Mouse (Mus musculus): ENCODE results near the gene Slc13a4. TPM values are rescaled to one million over a fixed set of nuclear protein-coding genes. Genes with fewer than 3 reads are reported as not detected.
A peak's percentile ranks its signal among the peaks of the same experiment; 100 is the strongest.

Slc13a4 gene
- polyA plus RNA-seq, 1 experiment from 2014 or later: 2.4 TPM

DNA sequence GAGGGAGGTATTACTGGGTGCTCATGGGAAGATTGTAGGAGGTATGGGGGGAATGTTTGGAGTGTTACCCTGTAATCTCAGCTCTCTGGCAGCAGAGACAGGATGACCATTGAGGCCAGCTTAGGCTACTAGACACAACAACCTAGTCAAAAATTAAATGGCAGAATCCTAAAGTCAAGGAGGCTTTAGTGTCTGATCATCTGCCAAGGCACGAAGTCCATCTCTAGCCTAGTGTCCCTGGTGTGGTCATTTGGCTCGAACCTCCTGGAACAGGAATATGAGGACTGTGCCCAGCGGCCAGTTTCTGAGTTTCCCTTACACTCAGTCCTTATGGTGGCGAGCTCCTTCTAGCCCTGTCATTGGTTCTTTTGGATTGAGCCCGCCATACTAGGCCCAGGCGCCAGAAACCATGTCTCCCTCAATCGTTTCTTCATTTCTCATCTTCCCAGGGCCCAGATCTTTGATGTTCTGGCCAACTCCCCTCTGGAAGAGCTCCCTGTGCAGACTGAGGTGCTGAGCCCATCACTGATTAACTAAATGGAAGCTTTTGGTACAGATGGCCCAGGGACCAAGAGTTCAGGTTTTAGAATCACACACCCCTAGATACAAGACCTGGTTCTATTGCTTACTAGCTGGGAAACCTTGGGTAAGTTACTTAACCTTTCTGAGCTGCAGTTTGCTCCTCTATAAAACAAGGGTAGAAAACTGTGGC, 10.3 kb downstream of the Slc13a4 start:
- Histone ChIP-seq H3K4me3 (ENCODE audit: low read depth, low read length) (no peak overlapping the region), H3K4me2 (no peak overlapping the region), H3K9ac (ENCODE audit: low read depth, low read length) (no peak overlapping the region), H3K9me3 (replicated peaks; ENCODE audit: control insufficient read depth, low read length) (no peaks in the 10 kb centered on the region), H3K27me3 (ENCODE audit: control insufficient read depth, insufficient read depth, low read length) (no peaks in the 10 kb centered on the region), H3K36me3 (ENCODE audit: control insufficient read depth, insufficient read depth, low read length) (no peaks in the 10 kb centered on the region), H3K4me1 (ENCODE audit: control insufficient read depth, insufficient read depth, low read length) (peaks cover 22% of the 10 kb centered on the region; the same call in 1 of the 2 replicates), H3K27ac (ENCODE audit: low read depth, low read length) (peak overlapping the region; percentile 70)
- no peak for ATAC-seq (replicated peaks; ENCODE audit: insufficient number of reproducible peaks, low FRiP score, low TSS enrichment)
- WGBS (ENCODE audit: insufficient replicate concordance): 90% methylated on average over 7 of the region's 7 CpGs

GRCm38 (mm10) chr6:35297001-35297400, 10.9 kb downstream of the Slc13a4 start:
- Histone ChIP-seq H3K4me1 (ENCODE audit: control insufficient read depth, insufficient read depth, low read length) (peaks cover 22% of the 10 kb centered on the region; the same call in 1 of the 2 replicates), H3K4me2 (no peak overlapping the region), H3K27me3 (ENCODE audit: control insufficient read depth, insufficient read depth, low read length) (no peaks in the 10 kb centered on the region), H3K27ac (ENCODE audit: low read depth, low read length) (no peak overlapping the region), H3K9me3 (replicated peaks; ENCODE audit: control insufficient read depth, low read length) (no peaks in the 10 kb centered on the region), H3K4me3 (ENCODE audit: low read depth, low read length) (no peak overlapping the region), H3K36me3 (ENCODE audit: control insufficient read depth, insufficient read depth, low read length) (no peaks in the 10 kb centered on the region), H3K9ac (ENCODE audit: low read depth, low read length) (no peak overlapping the region)
- no peak for ATAC-seq (replicated peaks; ENCODE audit: insufficient number of reproducible peaks, low FRiP score, low TSS enrichment)
- WGBS (ENCODE audit: insufficient replicate concordance): 73% methylated on average over 2 of the region's 2 CpGs

DNA sequence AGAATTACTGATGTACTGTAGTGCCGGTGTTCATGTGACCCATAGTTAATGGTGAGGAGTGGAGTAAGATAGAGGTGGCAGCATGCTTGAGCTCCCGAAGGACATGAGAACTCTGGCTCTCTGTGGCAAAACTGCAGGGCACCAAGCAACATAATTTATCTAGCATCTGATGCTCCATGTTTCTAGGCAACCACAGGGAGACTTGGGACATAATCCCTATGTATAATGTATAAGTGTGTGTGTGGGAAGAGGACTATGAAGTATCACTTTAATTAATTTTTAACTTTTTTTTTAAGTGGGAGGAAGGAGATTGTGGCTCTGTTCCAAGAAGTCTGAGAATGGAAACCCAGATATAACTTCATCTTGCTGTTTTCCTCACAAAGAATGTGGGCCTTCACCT, 13.0 kb downstream of the Slc13a4 start:
- H3K4me3 ChIP-seq (ENCODE audit: low read depth, low read length): no peak overlapping the region
- H3K9me3 ChIP-seq (replicated peaks; ENCODE audit: control insufficient read depth, low read length): no peaks in the 10 kb centered on the region
- no peak overlapping the region for H3K4me2 ChIP-seq
- H3K4me1 ChIP-seq (ENCODE audit: control insufficient read depth, insufficient read depth, low read length): peaks cover 22% of the 10 kb centered on the region; the same call in 1 of the 2 replicates
- WGBS (ENCODE audit: insufficient replicate concordance): 86% methylated on average over 2 of the region's 2 CpGs
- H3K27ac ChIP-seq (ENCODE audit: low read depth, low read length): no peak overlapping the region
- no peaks in the 10 kb centered on the region for H3K36me3 ChIP-seq (ENCODE audit: control insufficient read depth, insufficient read depth, low read length)
- no peaks in the 10 kb centered on the region for H3K27me3 ChIP-seq (ENCODE audit: control insufficient read depth, insufficient read depth, low read length)
- no peak for ATAC-seq (replicated peaks; ENCODE audit: insufficient number of reproducible peaks, low FRiP score, low TSS enrichment)
- no peak overlapping the region for H3K9ac ChIP-seq (ENCODE audit: low read depth, low read length)

DNA sequence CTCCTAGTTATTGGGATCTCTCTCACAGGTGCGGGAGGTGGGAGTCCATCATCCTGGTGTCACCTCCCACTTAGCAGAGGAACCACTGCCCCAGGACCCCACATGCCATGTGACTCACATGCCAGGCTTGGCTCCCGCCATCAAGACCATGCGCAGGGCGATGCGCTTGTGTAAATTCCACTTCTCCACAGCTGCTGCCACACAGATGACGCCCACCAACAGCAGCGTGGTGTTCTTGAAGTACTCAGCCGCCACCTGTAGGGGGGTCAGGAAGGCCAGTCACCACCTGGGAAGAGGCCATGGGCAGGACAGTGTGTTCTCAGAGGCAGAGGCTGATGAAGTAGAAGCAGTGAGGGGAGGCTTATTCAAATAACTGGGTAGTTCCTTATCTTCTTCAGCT, 18.3 kb downstream of the Slc13a4 start:
- Histone ChIP-seq H3K9me3 (replicated peaks; ENCODE audit: control insufficient read depth, low read length) (no peaks in the 10 kb centered on the region), H3K4me2 (no peak overlapping the region), H3K9ac (ENCODE audit: low read depth, low read length) (no peak overlapping the region), H3K4me3 (ENCODE audit: low read depth, low read length) (no peak overlapping the region), H3K4me1 (ENCODE audit: control insufficient read depth, insufficient read depth, low read length) (peaks cover 13% of the 10 kb centered on the region), H3K27me3 (ENCODE audit: control insufficient read depth, insufficient read depth, low read length) (no peaks in the 10 kb centered on the region), H3K27ac (ENCODE audit: low read depth, low read length) (no peak overlapping the region), H3K36me3 (ENCODE audit: control insufficient read depth, insufficient read depth, low read length) (no peaks in the 10 kb centered on the region)
- WGBS (ENCODE audit: insufficient replicate concordance): 85% methylated on average over 8 of the region's 8 CpGs
- no peak for ATAC-seq (replicated peaks; ENCODE audit: insufficient number of reproducible peaks, low FRiP score, low TSS enrichment)

GRCm38 (mm10) chr6:35288920-35289319, 19.0 kb downstream of the Slc13a4 start:
- no peaks in the 10 kb centered on the region for H3K36me3 ChIP-seq (ENCODE audit: control insufficient read depth, insufficient read depth, low read length)
- H3K9me3 ChIP-seq (replicated peaks; ENCODE audit: control insufficient read depth, low read length): no peaks in the 10 kb centered on the region
- H3K27ac ChIP-seq (ENCODE audit: low read depth, low read length): no peak overlapping the region; the same call in 1 of the 2 replicates
- H3K4me2 ChIP-seq: no peak overlapping the region
- H3K4me3 ChIP-seq (ENCODE audit: low read depth, low read length): no peak overlapping the region
- no peak for ATAC-seq (replicated peaks; ENCODE audit: insufficient number of reproducible peaks, low FRiP score, low TSS enrichment)
- WGBS (ENCODE audit: insufficient replicate concordance): 56% methylated on average over 7 of the region's 7 CpGs
- no peak overlapping the region for H3K9ac ChIP-seq (ENCODE audit: low read depth, low read length)
- H3K4me1 ChIP-seq (ENCODE audit: control insufficient read depth, insufficient read depth, low read length): peaks cover 13% of the 10 kb centered on the region
- no peaks in the 10 kb centered on the region for H3K27me3 ChIP-seq (ENCODE audit: control insufficient read depth, insufficient read depth, low read length)

DNA sequence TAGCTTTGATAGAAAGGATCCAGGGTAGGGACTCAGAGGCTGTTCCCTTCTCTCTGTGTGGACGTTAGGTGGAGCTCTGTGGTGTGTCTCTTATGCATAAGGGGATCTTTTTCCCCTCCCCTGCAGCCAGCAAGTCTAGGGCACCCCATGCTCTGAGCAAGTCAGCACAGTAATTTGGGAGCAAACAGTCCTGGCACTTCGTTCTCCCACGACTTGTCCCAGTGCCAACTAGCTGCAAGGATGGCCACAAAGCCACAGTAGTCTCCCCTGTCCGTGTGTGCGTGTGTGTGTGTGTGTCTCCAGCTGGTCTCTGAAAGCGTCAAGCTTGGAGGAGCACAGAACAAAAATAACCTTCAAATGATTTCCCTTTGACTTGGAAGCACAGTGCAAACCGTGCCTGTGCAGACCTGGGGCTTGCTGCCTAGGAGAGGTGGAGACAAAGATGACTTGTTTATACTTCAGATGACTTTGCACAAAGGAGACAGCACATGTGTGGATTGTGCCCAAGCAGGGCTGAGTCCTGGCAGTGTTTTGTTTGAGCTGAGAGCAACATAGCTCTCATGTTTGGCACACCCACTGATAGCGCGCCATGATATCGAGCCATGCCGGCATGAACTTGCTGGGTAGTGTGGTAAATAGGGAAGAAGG, 19.7 kb downstream of the Slc13a4 start:
- no peak for ATAC-seq (replicated peaks; ENCODE audit: insufficient number of reproducible peaks, low FRiP score, low TSS enrichment)
- no peak overlapping the region for H3K9ac ChIP-seq (ENCODE audit: low read depth, low read length)
- H3K4me2 ChIP-seq: no peak overlapping the region
- WGBS (ENCODE audit: insufficient replicate concordance): 51% methylated on average over 11 of the region's 11 CpGs
- no peaks in the 10 kb centered on the region for H3K27me3 ChIP-seq (ENCODE audit: control insufficient read depth, insufficient read depth, low read length)
- no peaks in the 10 kb centered on the region for H3K36me3 ChIP-seq (ENCODE audit: control insufficient read depth, insufficient read depth, low read length)
- H3K9me3 ChIP-seq (replicated peaks; ENCODE audit: control insufficient read depth, low read length): no peaks in the 10 kb centered on the region
- H3K27ac ChIP-seq (ENCODE audit: low read depth, low read length): peak overlapping the region; percentile 24; the same call in 1 of the 2 replicates
- H3K4me1 ChIP-seq (ENCODE audit: control insufficient read depth, insufficient read depth, low read length): peaks cover 13% of the 10 kb centered on the region
- no peak overlapping the region for H3K4me3 ChIP-seq (ENCODE audit: low read depth, low read length)

- no peak for ATAC-seq (replicated peaks; ENCODE audit: insufficient number of reproducible peaks, low FRiP score, low TSS enrichment)
- H3K27ac ChIP-seq (ENCODE audit: low read depth, low read length): no peak overlapping the region
- H3K9ac ChIP-seq (ENCODE audit: low read depth, low read length): no peak overlapping the region
- no peak overlapping the region for H3K4me3 ChIP-seq (ENCODE audit: low read depth, low read length)
- no peak overlapping the region for H3K4me2 ChIP-seq
- WGBS (ENCODE audit: insufficient replicate concordance): 70% methylated on average over 10 of the region's 10 CpGs
- H3K36me3 ChIP-seq (ENCODE audit: control insufficient read depth, insufficient read depth, low read length): no peaks in the 10 kb centered on the region
- no peaks in the 10 kb centered on the region for H3K27me3 ChIP-seq (ENCODE audit: control insufficient read depth, insufficient read depth, low read length)
- H3K4me1 ChIP-seq (ENCODE audit: control insufficient read depth, insufficient read depth, low read length): peaks cover 7% of the 10 kb centered on the region; the same call in 1 of the 2 replicates
- no peaks in the 10 kb centered on the region for H3K9me3 ChIP-seq (replicated peaks; ENCODE audit: control insufficient read depth, low read length)
Measured at GRCm38 (mm10) chr6:35279306-35279705, 28.6 kb downstream of the Slc13a4 start.

DNA sequence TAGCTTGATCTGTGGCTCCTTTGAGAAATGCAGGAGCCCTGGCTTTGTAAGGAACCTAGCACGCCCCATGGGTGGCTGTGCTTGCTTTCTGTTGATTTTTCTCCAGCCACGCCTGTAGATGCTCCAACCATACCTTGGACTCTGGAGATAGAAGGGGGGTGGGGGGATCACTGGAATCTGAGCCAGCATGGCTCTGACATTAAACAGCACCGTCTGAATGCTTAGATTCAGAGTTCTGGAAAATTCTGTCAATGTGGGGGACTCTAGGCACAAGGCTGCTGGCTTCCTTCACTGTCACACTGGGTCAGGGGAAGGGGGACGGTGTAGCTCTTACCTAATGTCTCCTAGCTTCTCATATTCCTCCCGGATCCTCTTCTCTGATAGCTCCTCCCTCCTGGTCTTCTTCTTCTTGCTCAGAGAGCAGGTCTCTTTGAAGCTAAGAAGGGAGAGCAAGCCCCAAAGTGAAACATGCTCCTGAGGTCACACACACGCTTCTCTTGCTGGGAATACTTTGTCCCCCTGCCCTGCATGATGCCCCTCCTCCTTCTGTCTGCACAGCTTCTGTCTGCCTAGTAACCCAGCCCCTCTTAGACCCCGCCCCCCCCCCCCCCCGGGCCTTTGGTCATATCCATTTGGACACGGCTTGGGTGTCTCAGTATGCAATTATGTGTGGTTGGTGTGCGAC, 29.9 kb downstream of the Slc13a4 start:
- no peak; the same call in 1 of the 2 replicates for ATAC-seq (replicated peaks; ENCODE audit: insufficient number of reproducible peaks, low FRiP score, low TSS enrichment)
- H3K4me3 ChIP-seq (ENCODE audit: low read depth, low read length): no peak overlapping the region
- H3K9ac ChIP-seq (ENCODE audit: low read depth, low read length): no peak overlapping the region
- H3K27ac ChIP-seq (ENCODE audit: low read depth, low read length): 0 out of 2 replicates have a peak overlapping the region, but pooled peaks have one; percentile 22
- H3K36me3 ChIP-seq (ENCODE audit: control insufficient read depth, insufficient read depth, low read length): no peaks in the 10 kb centered on the region
- no peaks in the 10 kb centered on the region for H3K27me3 ChIP-seq (ENCODE audit: control insufficient read depth, insufficient read depth, low read length)
- H3K4me2 ChIP-seq: peak overlapping the region; percentile 6; the same call in 1 of the 2 replicates
- peaks cover 7% of the 10 kb centered on the region; the same call in 1 of the 2 replicates for H3K4me1 ChIP-seq (ENCODE audit: control insufficient read depth, insufficient read depth, low read length)
- no peaks in the 10 kb centered on the region for H3K9me3 ChIP-seq (replicated peaks; ENCODE audit: control insufficient read depth, low read length)
- WGBS (ENCODE audit: insufficient replicate concordance): 42% methylated on average over 10 of the region's 10 CpGs
